Mouse (Mus musculus): Measurements from ENCODE around the gene Tle1.

Gene Tle1

DNA sequence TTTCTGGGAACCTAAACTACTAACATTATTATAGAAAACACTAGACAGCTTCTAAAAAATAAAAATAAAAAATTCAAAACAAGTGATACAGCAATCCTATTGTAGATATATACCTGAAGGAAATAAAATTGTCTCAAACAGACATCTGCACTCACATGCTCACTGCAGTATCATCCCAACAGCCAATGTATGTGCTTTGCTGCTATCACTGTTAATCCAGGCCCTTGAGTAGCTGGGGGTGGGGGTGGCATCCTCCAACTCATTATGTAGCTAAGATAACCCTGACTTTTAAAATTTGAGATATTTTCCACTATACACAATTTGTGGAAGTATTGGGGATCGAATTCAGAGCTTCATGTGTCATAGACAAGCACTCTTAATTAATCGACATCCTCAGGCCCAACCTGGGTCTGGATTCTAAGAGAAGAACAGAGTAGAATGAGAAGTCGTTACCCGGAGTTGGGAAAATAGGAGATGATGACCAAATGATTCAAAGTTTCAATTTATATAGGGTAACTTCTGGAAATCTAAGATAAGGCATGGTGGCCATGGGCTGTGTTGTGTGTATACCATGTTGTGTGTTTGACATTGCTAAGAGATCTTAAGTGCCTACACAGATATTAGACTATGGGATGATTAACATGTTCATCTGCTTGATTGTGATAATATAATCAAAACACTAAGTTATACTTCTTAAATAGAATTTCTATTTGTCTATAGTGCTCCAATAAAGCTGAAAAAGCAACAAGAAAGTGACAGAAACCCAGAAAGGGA, 38.1 kb downstream of the Tle1 start:
- DNase-seq = no peak

DNA sequence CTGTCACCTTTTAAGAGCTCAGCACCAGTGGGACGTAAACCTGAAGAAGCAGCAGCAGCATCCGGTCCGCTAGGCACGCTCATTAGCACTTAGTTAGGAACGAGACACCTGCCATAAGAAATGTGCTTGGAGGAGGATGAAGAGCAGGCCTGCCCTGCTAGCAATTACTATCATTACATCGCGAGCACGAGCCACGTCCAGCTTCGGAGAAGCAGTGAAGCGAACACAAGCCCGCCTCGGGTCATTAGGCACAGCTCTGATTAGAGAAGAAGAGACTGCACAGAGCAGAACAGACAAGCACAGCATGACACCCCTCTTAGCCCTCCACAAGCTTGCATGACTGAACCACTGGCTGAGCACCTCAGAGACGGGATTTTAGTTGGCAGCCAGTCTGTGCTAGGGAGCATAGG, 40.6 kb downstream of the Tle1 start:
- no peak for DNase-seq

DNA sequence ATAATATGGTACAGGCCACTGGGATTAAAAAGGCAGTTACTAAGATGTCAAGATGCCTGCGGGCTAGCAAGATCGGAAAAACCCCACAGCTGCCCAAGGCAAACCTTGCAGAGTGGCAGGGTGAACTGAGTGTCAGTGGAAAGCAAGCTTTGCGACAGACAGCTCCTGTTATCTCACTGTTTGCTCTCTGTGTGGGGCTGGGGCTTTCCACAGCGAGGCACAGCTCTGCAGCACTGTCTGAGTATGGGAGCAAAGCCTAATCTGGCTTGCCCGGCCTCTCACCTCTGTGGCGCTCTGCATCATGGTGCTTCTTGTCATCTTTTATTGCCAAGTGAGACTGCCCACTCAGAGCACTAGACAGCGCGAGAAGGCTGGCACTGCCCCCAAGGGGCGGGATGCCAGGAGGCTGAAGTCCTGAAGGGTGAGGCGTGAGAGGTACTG, 42.8 kb downstream of the Tle1 start:
- no peak for DNase-seq

DNA sequence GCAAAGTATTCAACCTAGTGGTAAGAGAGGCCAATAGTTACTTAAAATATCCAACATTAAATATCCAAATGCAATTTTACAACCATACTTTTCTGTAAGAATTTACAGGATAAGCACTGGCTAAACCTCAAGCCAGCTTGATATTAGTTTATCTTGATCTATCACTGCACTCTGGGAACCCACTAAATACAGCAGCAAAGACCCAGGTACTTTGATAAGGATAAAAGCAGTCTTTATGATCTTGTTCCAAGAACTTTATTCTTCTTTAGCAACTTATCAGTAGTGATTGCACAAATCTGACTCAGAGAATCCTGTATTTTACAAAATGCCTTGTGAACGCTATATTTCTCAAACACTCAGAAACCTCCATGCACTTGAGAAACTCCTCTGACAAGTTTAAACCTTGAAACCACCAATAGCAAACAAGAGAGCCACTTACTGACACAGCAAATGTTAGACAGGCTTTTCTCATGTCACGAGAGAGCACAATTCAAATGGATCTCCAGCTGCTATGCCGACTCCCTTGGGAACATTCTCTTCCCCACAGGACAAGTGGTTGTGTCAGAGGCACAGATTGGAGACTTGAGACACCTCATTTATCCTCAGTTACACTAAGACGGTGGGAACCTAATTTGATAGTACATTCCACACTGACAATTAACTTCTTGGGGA, 50.1 kb downstream of the Tle1 start:
- no peak for DNase-seq

DNA sequence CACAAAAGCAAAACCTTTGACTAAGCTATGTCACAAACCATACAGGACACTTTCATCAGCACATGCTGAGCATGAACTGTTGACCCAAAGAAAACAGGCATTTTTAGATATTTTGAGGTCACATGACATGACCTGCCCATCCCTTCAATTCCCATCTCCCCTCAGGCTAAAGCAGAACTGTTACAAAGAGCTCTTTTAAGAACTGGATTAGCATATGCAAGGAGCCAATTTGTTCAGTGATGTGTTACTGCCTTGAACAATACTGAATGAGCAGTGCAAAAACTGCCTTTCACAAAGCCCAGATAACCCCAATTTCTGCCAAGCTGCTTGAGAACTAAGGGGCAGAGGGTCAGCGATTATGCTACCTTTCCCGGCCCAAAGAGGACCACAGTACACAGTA, 54.7 kb downstream of the Tle1 start:
- no peak for DNase-seq

DNA sequence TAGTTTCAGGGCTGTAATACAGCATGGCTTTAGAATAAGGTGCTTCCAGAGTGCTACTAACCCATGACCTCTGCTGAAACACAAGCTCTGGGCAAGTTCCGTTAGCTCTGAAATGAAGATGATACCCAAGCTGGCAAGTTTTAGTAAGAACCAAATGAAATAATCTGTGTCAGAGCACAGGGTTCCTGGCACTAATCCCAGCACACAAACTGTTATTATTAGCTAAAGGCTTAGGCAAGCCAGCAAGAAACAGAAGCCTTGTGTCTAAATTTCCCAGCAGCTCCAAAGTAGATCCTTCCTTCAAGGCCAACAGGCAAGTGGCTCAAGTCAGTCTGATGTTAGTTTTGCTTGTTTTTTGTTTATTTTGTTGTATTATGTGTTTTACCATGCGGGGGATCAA, 56.2 kb downstream of the Tle1 start:
- DNase-seq = no peak

- DNase-seq = no peak
Observed at GRCm38 (mm10) chr4:72140706-72141105, 60.0 kb downstream of the Tle1 start.

DNA sequence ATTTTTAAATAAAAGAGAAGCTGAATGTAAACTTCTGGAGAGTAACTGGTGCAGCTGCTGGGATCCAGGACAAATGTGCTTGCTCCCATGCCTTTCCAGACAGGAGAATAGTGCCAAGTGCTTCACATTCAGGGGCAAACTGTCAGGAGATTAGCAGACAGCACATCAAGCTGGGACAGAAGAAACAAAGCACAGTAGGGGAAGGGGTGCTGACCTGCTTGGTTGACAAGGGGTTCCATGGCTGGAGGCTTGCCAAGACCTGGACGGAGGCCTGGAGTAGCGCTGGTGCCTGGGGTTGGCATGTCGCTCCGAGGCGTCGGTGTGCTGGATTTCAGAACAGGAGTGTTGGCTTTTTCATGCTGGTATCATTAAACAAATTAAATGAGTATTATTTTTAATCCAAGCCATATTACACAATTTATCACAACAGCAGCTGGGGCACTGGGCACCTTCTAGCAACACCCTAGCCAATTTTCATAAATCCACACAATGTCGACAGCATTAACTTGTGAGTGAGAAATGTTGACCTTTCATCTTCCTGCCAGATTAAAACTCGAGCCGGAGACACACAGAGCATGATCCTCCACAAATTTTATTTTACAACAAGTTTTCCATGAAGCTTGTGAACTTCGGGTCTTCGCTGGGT, 61.1 kb downstream of the Tle1 start:
- no peak for DNase-seq

DNA sequence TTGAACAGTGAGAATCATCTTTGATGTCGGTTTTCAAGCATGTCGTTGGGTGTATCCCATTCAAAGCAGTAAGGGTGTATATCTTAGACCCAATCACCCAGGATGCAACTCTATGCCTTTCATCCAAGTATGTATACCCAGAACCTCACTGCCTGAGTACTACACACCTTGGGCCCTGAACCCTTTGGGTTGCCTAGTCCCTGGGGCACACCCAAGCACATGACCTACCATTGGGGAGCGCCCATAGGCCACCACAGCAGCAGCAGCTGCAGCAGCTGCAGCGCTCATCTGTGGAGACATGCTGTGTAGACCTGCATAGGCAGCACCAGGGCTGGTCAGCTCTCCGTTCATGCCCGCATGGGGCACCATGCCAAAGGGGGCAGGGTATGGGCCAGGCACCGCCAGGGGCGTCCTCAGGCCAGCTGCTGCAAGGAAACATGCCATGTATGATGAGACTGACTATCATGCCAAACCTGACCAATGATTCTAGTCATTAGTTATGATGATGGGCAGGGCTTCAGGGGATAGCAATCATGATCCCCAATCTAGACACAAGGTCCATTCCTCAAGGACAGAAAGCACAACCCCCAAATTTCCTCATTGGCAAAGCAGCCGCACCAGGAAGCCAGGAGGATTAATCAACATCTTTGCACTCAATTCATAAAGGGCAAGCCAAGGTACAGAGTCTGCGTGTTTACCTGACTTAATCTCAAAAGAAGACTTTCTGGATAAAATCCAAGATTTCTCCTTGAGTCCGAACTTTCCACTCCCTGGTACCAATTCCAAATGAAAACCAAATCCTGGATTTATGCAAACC, 62.2 kb downstream of the Tle1 start:
- no peak for DNase-seq

DNA sequence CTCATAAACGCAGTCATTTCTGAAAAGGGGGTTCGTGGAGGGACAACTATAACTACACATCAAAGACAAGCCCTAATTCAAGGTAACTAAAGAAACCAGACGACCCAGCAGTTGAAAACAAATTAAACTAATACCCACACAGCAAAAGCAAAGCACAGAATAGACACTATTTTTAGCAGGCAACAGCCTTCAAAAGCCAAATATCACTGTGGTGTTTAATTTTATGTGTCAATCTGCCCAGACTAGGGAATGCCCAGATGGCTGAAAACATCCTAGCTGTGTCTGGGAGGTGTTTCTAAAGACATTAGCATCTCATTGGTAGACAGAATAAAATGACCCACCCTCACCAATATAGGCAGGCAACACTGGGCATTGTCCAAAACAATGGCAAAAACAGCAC, 68.1 kb downstream of the Tle1 start:
- no peak for DNase-seq

DNA sequence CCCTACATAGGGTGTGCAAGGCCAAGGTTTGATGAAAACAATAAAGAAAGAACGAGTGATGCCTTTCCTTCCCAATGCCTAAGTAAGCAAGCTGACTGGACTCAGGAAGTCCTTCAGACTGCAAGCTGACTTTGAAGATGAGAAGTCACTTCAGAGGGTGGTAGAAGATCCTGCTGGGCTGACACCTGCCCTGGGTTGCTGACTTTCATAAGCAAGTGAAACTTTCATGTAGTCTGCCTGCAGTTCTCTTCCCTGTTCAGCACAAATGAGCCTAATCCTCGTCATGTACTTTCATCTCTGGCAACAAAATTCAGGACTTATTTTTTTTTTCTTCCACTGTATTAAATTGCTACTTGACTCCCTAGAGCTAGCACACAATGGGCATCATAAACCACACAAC, 73.1 kb downstream of the Tle1 start:
- no peak for DNase-seq

GRCm38 (mm10) chr4:72124790-72125189, 75.9 kb downstream of the Tle1 start:
- DNase-seq = no peak

DNA sequence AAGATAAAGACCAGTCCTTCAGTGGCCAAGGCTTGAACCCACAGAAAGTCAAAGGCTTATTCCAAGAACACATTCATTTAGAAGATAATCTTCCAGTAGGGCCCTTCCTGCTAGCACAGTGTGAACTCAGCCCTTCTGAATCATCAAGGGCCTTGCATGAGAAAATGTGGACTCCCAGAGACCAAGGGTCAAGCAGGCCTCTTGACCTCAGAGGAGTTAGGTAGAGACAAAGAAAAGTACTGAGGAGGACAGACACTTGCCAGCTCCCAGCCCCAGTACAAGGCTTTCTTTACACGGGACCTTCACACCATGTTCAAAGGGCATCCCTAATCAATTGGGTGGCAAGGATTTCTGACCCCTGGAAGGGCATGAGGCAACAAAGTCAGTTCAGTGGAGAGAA, 77.9 kb downstream of the Tle1 start:
- no peak for DNase-seq

GRCm38 (mm10) chr4:72122343-72122742, 78.4 kb downstream of the Tle1 start:
- no peak for DNase-seq

GRCm38 (mm10) chr4:72120050-72120449, 80.7 kb downstream of the Tle1 start:
- DNase-seq = no peak

GRCm38 (mm10) chr4:72105702-72106101, 95.0 kb downstream of the Tle1 start:
- DNase-seq = no peak

DNA sequence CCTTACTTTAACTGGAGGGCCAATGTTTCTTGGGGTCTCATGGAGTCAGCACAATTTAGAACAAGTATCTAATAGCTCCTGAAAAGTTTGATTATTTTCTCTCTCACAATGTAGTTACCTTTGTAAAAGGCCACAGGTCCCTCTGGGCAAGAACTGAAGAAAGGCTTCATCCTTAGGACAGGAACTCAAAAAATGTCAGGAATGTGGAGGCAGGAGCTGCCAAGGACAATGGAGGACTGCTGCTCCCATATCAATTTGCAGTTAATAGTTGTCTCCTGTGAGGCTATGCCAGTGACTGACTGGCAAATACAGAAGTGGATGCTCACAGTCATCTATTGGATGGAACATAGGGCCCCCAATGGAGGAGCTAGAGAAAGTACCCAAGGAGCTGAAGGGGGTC, 96.5 kb downstream of the Tle1 start:
- no peak for DNase-seq

DNA sequence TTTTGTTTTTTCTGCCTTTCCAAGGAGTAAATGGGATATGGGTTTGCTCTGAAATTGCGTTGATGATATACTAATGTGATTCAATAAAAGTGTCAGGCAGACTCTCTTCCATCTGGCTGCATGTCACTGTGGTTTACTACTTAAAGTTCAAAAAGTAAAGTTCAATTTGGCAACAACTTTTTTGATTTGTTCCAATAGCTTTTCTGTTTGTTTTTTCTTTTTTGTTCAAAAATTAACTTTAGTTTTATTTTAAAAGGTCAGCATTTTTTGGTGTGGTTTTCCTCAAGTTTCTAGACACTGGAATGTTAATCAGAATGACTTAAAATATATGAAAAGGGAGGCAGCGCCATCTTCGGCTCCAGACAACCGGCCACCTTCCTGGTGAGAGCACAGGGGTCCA, 112.9 kb downstream of the Tle1 start:
- no peak for DNase-seq

- DNase-seq = no peak
Observed at GRCm38 (mm10) chr4:72069111-72069534, 131.6 kb downstream of the Tle1 start.

DNA sequence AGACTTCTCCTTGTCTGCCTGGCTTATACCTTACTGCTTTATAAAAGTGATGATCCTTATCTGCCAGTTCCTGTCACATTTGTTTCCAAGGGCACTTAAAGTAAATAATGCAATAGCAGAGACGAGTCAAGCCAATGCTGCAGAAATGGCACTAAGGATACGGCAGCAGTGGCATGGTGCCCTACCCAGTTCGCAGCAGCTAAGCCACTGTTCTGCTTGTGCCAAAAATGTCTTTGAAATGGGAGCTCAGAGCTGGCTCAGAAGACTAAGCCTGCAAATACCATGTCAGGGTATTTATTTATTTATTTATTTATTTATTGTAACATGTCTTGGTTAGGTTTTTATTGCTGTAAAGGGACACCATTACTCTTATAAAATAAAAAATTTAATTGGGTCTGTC, 132.8 kb downstream of the Tle1 start:
- no peak for DNase-seq
